Mouse (Mus musculus): ENCODE measurements around the gene Chmp2b.

Chmp2b gene

GRCm38 (mm10) chr16:65561963-65562863 lies at the start of gene Chmp2b:
Gene Chmp2b, minus strand, starts transcription at chr16:65562726.
- DNase-seq: peak; percentile 91

GRCm38 (mm10) chr16:65611678-65612077 lies 49.2 kb upstream of the Chmp2b start:
- no peak for DNase-seq

- DNase-seq: no peak
These were observed 38.3 kb upstream of the Chmp2b start for GRCm38 (mm10) chr16:65600798-65601197.

- no peak for DNase-seq
These were observed 23.8 kb upstream of the Chmp2b start for GRCm38 (mm10) chr16:65586111-65586865.

DNA sequence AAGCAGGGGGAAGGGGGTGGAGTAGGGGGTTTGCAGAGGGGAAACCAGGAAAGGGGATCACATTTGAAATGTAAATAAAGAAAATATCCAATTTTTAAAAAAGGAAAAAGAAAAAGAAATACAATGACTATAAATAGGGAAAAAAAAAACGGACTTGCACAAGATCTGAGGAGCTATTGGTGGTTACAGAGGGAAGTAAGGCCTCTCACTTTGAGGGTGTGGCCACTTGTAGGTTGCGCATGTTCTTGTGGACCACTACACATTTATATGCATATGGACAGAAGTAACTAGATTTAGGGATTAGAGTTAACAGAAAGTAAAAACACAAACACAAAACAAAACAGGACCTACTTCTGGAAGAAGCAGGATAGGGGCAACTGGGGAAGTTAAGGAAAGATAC lies 23.2 kb upstream of the Chmp2b start:
- DNase-seq: no peak

GRCm38 (mm10) chr16:65577298-65578029 lies 14.9 kb upstream of the Chmp2b start:
- no peak for DNase-seq

- no peak for DNase-seq
These were observed 6.3 kb upstream of the Chmp2b start for GRCm38 (mm10) chr16:65568853-65569252.

- no peak for DNase-seq
These were observed 2.4 kb upstream of the Chmp2b start for GRCm38 (mm10) chr16:65564951-65565350.

DNA sequence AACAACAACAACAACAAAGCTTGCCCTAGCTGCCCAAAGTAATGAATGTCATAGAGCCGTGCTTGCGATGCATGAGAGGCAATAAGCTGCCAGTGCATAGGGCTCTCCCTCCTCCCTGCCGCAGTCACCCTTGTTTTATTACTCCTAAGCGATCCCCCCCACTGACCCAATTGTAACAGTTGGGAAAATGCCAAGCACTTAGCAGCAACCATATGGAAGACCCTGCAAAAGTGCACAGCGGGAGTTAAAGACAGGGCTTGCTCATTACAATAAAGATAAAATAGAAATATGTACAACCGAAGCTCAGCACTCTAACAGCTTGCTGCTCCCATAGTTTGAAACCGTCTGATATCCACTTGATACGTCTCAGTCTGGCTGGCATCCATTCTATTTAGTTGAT lies 1.8 kb upstream of the Chmp2b start:
- no peak for DNase-seq

DNA sequence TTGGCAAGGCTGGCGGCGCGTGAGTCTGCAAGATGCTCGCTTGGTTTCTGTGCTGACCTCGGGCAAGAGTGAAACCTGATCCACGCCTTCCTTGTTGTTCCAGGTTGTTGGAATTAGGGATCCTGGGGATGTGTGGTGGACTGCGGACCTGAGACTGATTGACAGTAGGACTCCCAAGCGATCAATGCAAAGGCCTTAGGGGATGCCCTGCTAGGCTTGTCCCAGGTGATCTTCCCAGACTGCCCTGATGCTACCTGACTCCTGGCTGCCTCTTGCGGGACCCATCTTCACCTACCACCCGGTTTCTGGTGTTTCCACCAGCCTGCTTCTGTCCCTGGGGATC lies 309 bp upstream of the Chmp2b start:
- no peak for DNase-seq

DNA sequence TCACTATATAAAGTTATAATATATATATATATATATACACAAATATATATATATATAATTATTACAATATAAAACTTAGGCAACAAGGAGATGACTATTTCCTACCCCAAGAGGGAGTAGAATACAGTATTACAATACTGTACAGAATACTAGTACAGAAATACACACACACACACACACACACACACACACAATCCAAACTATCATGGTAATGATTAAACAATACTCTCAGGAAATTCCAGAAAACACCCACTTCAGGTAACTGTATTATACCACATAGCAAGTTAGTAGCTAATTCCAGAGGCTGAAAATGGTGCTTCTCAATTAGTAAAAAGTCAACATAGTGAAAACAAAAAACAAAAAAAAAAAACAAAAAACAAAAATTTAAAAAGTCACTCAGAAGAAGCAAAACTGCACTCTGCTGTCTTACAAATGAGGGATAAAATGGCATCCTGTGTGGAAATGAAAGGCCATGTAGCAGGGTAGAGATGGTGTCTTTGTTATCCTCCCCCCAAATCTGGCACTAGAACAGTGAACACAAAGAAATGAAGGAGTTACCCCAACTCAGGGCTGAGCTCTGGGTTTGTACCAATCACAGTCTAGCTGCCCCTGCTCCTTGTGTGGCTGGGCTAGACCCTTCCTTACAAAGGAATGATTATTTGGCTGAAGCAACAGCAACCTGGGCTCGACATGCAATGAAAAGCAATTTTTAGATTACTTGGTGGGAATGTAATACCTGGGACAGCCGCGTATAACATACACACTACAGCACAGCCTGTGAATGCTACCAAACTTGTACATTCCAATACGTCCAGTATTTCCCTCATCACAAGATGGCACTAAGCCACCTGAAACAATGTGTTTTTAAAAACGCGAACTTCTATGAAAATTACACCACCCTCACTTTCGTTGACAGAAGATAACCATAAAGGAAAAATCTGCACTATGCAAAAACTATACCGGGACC lies 1.2 kb downstream of the Chmp2b start:
- peak; percentile 60 for DNase-seq

DNA sequence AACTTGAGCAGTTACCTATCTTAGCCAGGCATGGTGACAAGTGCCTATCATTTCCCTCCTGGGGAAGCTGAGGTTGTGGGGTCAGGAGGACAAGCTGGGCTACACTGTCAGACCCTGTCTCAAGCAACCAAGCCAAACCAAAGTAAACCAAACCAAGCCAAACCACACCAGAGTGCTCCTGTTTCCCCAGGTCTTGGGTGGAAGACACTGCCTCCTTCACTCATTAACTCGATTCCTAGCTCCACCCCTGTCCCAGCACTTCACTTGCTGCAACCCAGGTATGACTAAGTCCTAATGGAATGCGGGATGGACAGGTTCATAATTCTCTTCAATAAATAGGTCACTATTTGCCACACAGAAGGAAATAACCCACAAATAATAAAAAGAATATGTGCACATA lies 2.9 kb downstream of the Chmp2b start:
- DNase-seq: peak; percentile 58

DNA sequence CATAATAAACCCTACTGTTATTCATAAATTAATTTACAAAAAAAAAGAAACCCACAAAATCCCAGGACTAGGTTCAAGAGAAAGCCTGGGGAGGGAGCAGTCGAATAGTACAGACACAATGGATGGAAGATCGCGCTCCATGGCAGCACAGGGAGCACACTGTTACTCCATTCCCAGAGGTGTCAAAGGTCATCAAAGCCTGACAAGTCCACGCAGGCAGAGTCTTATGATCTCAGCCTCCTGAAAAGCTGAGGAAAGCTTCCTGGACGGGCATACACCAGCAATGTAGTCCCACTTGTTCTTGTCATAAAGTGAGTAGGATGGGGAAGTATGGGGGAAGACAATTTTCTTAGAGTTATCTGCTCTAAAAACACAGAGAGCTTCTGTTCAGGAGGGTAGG lies 5.2 kb downstream of the Chmp2b start:
- DNase-seq: no peak

- peak; percentile 25 for DNase-seq
These were observed 8.3 kb downstream of the Chmp2b start for GRCm38 (mm10) chr16:65554267-65554666.

- no peak for DNase-seq
These were observed 11.7 kb downstream of the Chmp2b start for GRCm38 (mm10) chr16:65550814-65551213.

- no peak for DNase-seq
These were observed 13.6 kb downstream of the Chmp2b start for GRCm38 (mm10) chr16:65548960-65549359.

DNA sequence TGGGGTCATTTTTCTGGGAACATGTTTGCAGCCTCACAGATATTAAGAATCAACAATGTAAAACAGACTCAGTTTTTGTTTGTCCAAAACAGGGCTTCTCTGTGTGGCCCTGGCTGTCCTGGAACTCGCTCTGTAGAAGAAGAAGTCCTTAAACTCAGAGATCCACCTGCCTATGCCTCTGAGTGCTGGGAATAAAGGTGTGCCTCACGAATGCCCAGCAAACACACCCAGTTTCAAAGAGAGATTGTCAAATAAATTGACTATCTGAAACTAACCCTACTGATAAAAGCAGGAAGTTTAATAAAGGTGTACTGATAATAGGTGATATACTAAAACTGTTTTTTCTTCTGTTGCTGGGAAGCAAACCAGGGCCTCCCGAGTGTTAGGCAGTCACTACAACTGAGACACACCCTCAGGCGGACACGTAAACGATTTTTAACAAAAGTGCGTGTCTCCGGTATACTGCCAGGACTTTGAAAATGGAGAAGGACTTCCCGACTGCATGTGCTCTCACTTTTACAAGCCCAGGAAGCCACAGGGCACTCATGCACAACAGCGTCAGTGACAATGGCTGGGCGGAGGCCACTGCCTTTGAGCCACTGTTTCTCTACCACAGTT lies 18.7 kb downstream of the Chmp2b start:
- DNase-seq: no peak

GRCm38 (mm10) chr16:65533315-65533999 lies 29.1 kb downstream of the Chmp2b start:
- DNase-seq: peak; percentile 42

GRCm38 (mm10) chr16:65531663-65532062 lies 30.9 kb downstream of the Chmp2b start:
- DNase-seq: no peak

DNA sequence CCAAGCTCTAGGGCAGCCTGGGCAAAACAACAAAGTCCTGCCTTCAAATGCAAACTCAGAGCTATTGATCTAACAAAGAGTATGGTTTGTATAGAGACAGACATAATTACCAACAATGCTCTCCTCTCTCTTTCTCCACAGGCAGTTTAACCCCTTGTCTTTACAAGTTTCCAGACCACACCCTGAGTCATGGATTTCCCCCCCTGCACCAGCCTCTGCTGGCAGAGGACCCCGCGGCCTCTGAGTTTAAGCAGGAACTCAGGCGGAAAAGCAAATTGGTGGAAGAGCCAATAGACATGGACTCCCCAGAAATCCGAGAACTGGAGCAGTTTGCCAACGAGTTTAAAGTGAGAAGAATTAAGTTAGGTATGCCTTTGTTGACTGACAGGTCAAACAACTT lies 32.9 kb downstream of the Chmp2b start:
- no peak for DNase-seq

GRCm38 (mm10) chr16:65526695-65527094 lies 35.8 kb downstream of the Chmp2b start:
- no peak for DNase-seq
